Mouse (Mus musculus): ENCODE measurements around the gene Stx5a.

DNA sequence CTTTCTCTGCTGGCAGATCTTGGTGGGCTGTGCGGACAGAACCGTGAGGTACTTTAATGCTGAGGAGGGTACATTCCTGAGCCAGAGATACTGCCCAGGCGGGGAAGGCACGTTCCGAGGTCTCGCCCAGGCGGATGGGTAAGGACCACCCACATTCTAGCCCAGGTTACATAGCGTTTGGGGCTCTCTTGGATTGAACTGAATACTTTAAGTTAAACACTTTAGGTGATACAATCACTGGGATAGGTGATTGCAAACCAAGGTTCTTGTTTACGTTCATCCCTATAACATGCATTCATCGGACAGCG lies 5.1 kb upstream of the Stx5a start:
- no peak for TF ChIP-seq CTCF (IDR thresholded peaks at IDR 0.05; ENCODE audit: insufficient read depth, low read length)
- no peak for TF ChIP-seq POLR2A (IDR thresholded peaks at IDR 0.05; ENCODE audit: borderline replicate concordance, extremely low read depth, low read depth, low read length)

All from lung, adult 2 months (tissue).